Mouse (Mus musculus) neutrophil, adult 59 days (primary cell): ENCODE results near the gene Ear10. TPM values are rescaled to one million over a fixed set of nuclear protein-coding genes. Genes with fewer than 3 reads are reported as not detected.

Experiments
- total RNA-seq, 2 experiments: library from RNA; stranded (reverse); gene quantifications; 1 replicate in 1 of 2; 2 replicates in 1 of 2; pipeline ENCODE4 v1.2.4; 2023

Ear10 gene
- total RNA-seq: not detected

DNA sequence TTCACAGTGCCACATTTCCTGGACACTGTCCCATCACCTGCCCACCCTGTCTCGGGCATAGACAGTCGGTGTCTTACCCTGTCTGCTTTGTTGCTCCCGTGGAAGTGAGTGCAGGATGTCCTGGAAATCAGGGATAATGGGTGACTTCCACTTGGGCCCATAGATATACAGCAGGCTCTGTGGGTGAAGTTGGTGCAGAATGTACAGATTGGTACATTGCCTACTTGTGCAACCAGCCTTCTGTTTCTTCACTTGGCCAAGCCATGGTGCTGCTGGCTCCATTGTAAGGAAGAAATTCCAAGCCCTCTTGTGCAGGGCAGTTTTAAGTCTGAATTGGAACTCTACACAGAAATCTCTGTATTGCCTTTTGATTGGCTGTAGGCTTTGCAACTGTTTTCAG, at the start of gene Ear10:
TSS of gene Ear10 (minus strand) at position 101 of the 400 bp plus-strand sequence.

DNA sequence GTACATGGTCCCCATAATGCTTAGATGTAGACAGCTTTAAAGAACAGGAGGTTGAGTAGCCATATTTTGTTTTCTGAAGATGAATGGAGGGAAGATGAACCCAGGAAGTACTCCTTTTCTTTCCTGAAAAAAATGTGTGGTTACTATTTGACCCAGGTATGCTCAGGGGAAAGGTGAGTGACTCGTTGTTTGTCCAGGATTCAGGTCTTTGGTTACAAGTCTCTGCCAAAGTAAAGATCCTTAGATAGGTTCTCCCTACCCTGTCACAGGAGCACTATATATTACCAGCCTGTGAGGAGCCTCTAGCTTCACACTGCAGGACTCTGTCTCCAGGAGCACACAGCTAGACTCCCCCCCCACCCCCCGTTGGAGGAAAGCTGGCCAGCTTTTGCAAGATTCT, 33.4 kb upstream of the Ear10 start, which contains the start of gene Ang5:
TSS of gene Ang5 (plus strand) at position 301 of the 400 bp plus-strand sequence.

DNA sequence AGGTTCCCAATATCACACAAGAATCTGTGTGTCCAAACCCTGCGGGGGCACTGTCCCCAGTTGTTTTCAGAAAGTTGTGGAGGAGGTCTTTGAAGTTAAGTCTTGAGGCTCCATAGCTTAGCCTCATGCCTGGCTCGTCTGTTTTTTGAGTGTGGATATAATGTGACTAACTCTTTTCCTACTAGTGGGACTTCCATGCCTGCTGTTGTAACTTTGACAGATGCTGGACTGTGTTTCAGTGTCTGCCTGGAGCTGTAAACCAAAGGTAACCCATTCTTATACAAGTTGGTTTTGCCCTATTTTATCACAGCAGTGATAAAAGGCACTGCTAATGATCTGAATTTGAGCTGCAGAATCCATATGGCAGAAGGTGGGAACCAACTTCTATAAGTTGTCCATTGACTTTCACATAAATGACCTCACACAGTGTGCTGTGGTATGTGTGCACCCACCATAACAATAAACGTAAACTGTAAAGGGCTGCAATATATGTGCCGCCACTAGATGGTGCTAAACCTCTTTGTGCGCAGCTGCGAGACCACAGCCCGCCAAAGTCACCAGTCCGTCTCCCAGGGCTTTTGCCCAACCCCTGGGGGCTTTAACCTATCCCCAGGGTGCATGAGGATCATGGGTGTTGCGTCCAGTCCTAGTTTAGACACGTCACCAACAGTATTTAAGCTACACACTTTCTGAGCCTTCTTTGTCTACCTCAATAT, 1.5 kb upstream of the Ear10 start, which contains the start of gene Gm8113:
TSS of gene Gm8113 (plus strand) at position 703 of the 716 bp plus-strand sequence.

DNA sequence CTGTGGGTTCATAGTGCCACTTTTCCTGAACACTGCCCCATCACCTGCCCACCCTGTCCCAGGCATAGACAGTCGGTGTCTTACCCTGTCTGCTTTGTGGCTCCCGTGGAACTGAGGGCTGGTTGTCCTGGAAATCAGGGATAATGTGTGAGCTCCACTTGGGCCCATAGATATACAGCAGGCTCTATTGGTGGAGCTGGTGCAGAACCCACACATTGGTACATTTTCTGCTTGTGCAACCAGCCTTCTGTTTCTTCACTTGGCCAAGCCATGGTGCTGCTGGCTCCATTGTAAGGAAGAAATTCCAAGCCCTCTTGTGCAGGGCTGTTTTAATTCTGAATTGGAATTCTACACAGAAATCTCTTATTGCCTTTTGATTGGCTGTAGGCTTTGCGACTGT, 47.9 kb downstream of the Ear10 start, which contains the start of gene Ear1:
TSS of gene Ear1 (minus strand) at position 101 of the 400 bp plus-strand sequence.

Other genes with a start within 250 kb of the Ear10 start
- not detected for gene Gm8165, start 246.4 kb downstream of the Ear10 start, total RNA-seq
- gene Gm7324, start 225.7 kb downstream of the Ear10 start, total RNA-seq: under 1 TPM; 0.49 to 0.71 TPM
- gene Gm16506, start 196.1 kb downstream of the Ear10 start, total RNA-seq: not detected
- gene Gm6526, start 175.7 kb downstream of the Ear10 start, total RNA-seq: not detected
- gene Gm8180, start 138.8 kb downstream of the Ear10 start, total RNA-seq: not detected
- 10 to 100 TPM; 41.3 to 66.3 TPM for gene Ear1, start 48.0 kb downstream of the Ear10 start, total RNA-seq
- 1 to 10 TPM; 1.3 to 1.7 TPM for gene Gm8113, start 1.8 kb upstream of the Ear10 start, total RNA-seq
- not detected for gene Ang5, start 33.5 kb upstream of the Ear10 start, total RNA-seq
- gene Ang6, start 78.7 kb upstream of the Ear10 start, total RNA-seq: not detected
- 100 to 1,000 TPM; 182 to 186 TPM for gene Ear2, start 179.1 kb upstream of the Ear10 start, total RNA-seq
- not detected for gene Gm3327, start 200.3 kb upstream of the Ear10 start, total RNA-seq